Mouse (Mus musculus): ENCODE results near the gene Herc1. TPM values are rescaled to one million over a fixed set of nuclear protein-coding genes. Genes with fewer than 3 reads are reported as not detected.

The Herc1 gene
- polyA plus RNA-seq, 1 experiment: 62.0 TPM

DNA sequence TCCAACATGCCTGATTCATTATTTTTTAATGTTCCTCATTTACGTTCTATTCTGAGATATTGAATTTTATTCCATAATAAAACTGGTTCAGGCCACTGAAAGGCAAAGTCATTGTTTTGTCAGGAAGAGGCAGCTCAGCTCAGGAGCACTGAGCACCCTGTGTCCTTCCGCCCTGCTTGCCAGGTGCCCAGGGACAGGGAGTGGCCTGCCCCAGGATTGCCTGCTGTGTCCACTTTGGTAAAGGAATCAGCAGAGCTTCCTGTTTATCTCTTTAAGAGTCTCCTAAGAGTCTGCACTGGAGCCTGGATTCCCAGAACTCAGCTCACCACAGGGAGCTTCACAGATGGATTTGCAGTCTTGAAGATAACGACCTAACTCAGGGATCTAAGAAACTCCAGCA, 38.8 kb upstream of the Herc1 start:
- TF ChIP-seq CTCF (IDR thresholded peaks at IDR 0.05; ENCODE audit: borderline replicate concordance, insufficient read depth, low read depth, low read length) (no peak), POLR2A (IDR thresholded peaks at IDR 0.05; ENCODE audit: borderline replicate concordance, insufficient read depth, low read length) (no peak)
- Histone ChIP-seq H3K27ac (ENCODE audit: insufficient read depth, low read length) (no peak overlapping the region), H3K4me3 (replicated peaks; ENCODE audit: insufficient read depth, low read depth, low read length) (no peak overlapping the region), H3K4me1 (ENCODE audit: control insufficient read depth, insufficient read depth, low read length) (no peaks in the 10 kb centered on the region), H3K27me3 (ENCODE audit: control insufficient read depth, insufficient read depth, low read length) (no peaks in the 10 kb centered on the region)
- 56% methylated on average over 3 of the region's 3 CpGs for WGBS
- no peak for DNase-seq

GRCm38 (mm10) chr9:66316603-66317002, 33.6 kb upstream of the Herc1 start:
- 59% methylated on average over 2 of the region's 2 CpGs for whole genome bisulfite sequencing
- TF ChIP-seq CTCF (IDR thresholded peaks at IDR 0.05; ENCODE audit: borderline replicate concordance, insufficient read depth, low read depth, low read length): no peak
- no peak for TF ChIP-seq POLR2A (IDR thresholded peaks at IDR 0.05; ENCODE audit: borderline replicate concordance, insufficient read depth, low read length)
- H3K4me1 ChIP-seq (ENCODE audit: control insufficient read depth, insufficient read depth, low read length): no peaks in the 10 kb centered on the region; the same call in 1 of the 2 replicates
- no peak overlapping the region for H3K27ac ChIP-seq (ENCODE audit: insufficient read depth, low read length)
- no peak for DNase-seq
- no peak overlapping the region for H3K4me3 ChIP-seq (replicated peaks; ENCODE audit: insufficient read depth, low read depth, low read length)
- no peaks in the 10 kb centered on the region for H3K27me3 ChIP-seq (ENCODE audit: control insufficient read depth, insufficient read depth, low read length)

- no peak overlapping the region for H3K4me3 ChIP-seq (replicated peaks; ENCODE audit: insufficient read depth, low read depth, low read length)
- peaks cover 11% of the 10 kb centered on the region; the same call in 1 of the 2 replicates for H3K4me1 ChIP-seq (ENCODE audit: control insufficient read depth, insufficient read depth, low read length)
- DNase-seq: peak; percentile 96 to 99
- TF ChIP-seq CTCF (IDR thresholded peaks at IDR 0.05; ENCODE audit: borderline replicate concordance, insufficient read depth, low read depth, low read length): no peak
- TF ChIP-seq POLR2A (IDR thresholded peaks at IDR 0.05; ENCODE audit: borderline replicate concordance, insufficient read depth, low read length): 0 out of 2 replicates have a peak, but pooled peaks have one; percentile 13
- WGBS: 13% methylated on average over 7 of the region's 7 CpGs
- no peaks in the 10 kb centered on the region for H3K27me3 ChIP-seq (ENCODE audit: control insufficient read depth, insufficient read depth, low read length)
- peak overlapping the region; percentile 72 for H3K27ac ChIP-seq (ENCODE audit: insufficient read depth, low read length)
Observed at GRCm38 (mm10) chr9:66322010-66322931, 28.0 kb upstream of the Herc1 start.

DNA sequence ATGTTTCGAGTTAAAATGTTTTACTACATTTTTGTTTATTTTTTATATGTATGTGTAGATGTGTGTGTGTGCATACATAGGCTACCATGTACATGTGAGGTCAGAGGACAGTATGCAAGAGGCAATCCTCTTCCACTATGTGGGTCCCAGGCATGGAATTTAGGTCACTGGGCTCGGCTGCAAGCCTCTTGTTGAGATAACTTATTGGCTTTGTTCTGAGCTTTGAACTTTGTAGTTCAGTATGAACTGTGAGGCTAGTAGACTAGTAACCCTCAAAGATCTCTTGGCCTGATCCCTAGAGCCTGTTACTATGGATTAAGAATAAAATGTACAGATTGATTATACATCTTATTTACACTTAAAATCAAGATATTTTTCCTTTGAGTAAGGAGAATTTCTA, 23.4 kb upstream of the Herc1 start:
- H3K4me3 ChIP-seq (replicated peaks; ENCODE audit: insufficient read depth, low read depth, low read length): no peak overlapping the region
- WGBS: 90% methylated on average over 2 of the region's 2 CpGs
- H3K27ac ChIP-seq (ENCODE audit: insufficient read depth, low read length): no peak overlapping the region

GRCm38 (mm10) chr9:66329474-66329873, 20.8 kb upstream of the Herc1 start:
- TF ChIP-seq CTCF (IDR thresholded peaks at IDR 0.05; ENCODE audit: borderline replicate concordance, insufficient read depth, low read depth, low read length) (no peak), POLR2A (IDR thresholded peaks at IDR 0.05; ENCODE audit: borderline replicate concordance, insufficient read depth, low read length) (no peak)
- Histone ChIP-seq H3K4me3 (replicated peaks; ENCODE audit: insufficient read depth, low read depth, low read length) (no peak overlapping the region), H3K27me3 (ENCODE audit: control insufficient read depth, insufficient read depth, low read length) (no peaks in the 10 kb centered on the region), H3K4me1 (ENCODE audit: control insufficient read depth, insufficient read depth, low read length) (no peaks in the 10 kb centered on the region), H3K27ac (ENCODE audit: insufficient read depth, low read length) (no peak overlapping the region)
- 78% methylated on average over 6 of the region's 6 CpGs for WGBS
- no peak for DNase-seq

More for the DNA sequence above, 23.4 kb upstream of the Herc1 start:
- H3K27me3 ChIP-seq (ENCODE audit: control insufficient read depth, insufficient read depth, low read length): no peaks in the 10 kb centered on the region
- DNase-seq: no peak
- no peak for TF ChIP-seq POLR2A (IDR thresholded peaks at IDR 0.05; ENCODE audit: borderline replicate concordance, insufficient read depth, low read length)
- TF ChIP-seq CTCF (IDR thresholded peaks at IDR 0.05; ENCODE audit: borderline replicate concordance, insufficient read depth, low read depth, low read length): no peak
- peaks cover 8% of the 10 kb centered on the region; the same call in 1 of the 2 replicates for H3K4me1 ChIP-seq (ENCODE audit: control insufficient read depth, insufficient read depth, low read length)

DNA sequence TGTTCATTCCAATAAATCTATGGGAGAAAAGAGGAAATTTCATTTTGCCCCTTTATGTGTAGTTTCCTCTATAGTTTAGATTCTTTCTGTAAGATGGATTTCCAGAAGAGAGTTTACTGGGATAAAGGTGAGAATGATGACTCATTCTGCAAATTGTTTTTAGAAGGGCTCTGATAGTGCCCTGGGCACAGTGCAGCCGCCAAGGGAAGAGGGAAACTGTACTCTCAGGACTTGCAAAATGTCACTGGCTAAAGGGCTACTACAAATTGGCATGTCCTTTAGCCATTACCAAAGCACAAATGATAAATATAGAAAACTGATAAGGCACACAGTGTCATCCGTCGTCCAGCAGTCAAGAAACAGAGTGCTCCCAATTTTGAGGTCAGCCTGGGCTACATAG, 19.8 kb upstream of the Herc1 start:
- peak in 1 of 2 experiments; percentile 60 for DNase-seq
- Histone ChIP-seq H3K27ac (ENCODE audit: insufficient read depth, low read length) (no peak overlapping the region), H3K4me3 (replicated peaks; ENCODE audit: insufficient read depth, low read depth, low read length) (no peak overlapping the region), H3K4me1 (ENCODE audit: control insufficient read depth, insufficient read depth, low read length) (no peaks in the 10 kb centered on the region), H3K27me3 (ENCODE audit: control insufficient read depth, insufficient read depth, low read length) (no peaks in the 10 kb centered on the region)
- TF ChIP-seq CTCF (IDR thresholded peaks at IDR 0.05; ENCODE audit: borderline replicate concordance, insufficient read depth, low read depth, low read length): no peak
- no peak for TF ChIP-seq POLR2A (IDR thresholded peaks at IDR 0.05; ENCODE audit: borderline replicate concordance, insufficient read depth, low read length)
- 65% methylated on average over 3 of the region's 3 CpGs for WGBS

DNA sequence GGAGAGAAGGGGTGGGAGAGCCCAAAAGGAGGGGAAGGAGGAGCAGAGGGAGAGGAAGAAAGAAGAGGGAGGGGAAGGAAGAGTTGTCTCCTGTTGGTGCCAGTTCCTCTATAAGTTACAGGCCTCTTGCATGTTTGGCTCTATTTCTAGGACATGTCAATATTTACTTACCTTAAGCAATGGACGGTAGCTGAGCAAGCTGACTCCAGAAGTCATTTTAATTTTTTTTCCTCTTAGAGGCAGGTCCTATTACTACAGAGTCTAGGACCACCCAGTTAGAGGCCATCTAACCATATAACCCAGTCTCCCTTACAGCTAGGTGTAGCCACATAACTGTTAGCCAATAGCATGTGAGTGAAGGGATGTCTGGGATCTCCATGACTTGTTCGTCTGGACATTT, 18.7 kb upstream of the Herc1 start:
- 94% methylated on average over 2 of the region's 2 CpGs for WGBS
- TF ChIP-seq POLR2A (IDR thresholded peaks at IDR 0.05; ENCODE audit: borderline replicate concordance, insufficient read depth, low read length) (no peak), CTCF (IDR thresholded peaks at IDR 0.05; ENCODE audit: borderline replicate concordance, insufficient read depth, low read depth, low read length) (no peak)
- DNase-seq: no peak

GRCm38 (mm10) chr9:66332393-66332792, 17.9 kb upstream of the Herc1 start:
- H3K4me3 ChIP-seq (replicated peaks; ENCODE audit: insufficient read depth, low read depth, low read length): no peak overlapping the region
- no peak for DNase-seq
- TF ChIP-seq POLR2A (IDR thresholded peaks at IDR 0.05; ENCODE audit: borderline replicate concordance, insufficient read depth, low read length) (no peak), CTCF (IDR thresholded peaks at IDR 0.05; ENCODE audit: borderline replicate concordance, insufficient read depth, low read depth, low read length) (no peak)
- H3K4me1 ChIP-seq (ENCODE audit: control insufficient read depth, insufficient read depth, low read length): no peaks in the 10 kb centered on the region
- no peaks in the 10 kb centered on the region for H3K27me3 ChIP-seq (ENCODE audit: control insufficient read depth, insufficient read depth, low read length)
- H3K27ac ChIP-seq (ENCODE audit: insufficient read depth, low read length): no peak overlapping the region
- 86% methylated on average over 2 of the region's 2 CpGs for WGBS

More for the DNA sequence above, 18.7 kb upstream of the Herc1 start:
- no peaks in the 10 kb centered on the region for H3K27me3 ChIP-seq (ENCODE audit: control insufficient read depth, insufficient read depth, low read length)
- no peak overlapping the region for H3K27ac ChIP-seq (ENCODE audit: insufficient read depth, low read length)
- H3K4me3 ChIP-seq (replicated peaks; ENCODE audit: insufficient read depth, low read depth, low read length): no peak overlapping the region
- H3K4me1 ChIP-seq (ENCODE audit: control insufficient read depth, insufficient read depth, low read length): no peaks in the 10 kb centered on the region

Data from cerebellum, adult 2 months (tissue).